Mouse (Mus musculus): ENCODE data around the gene Qrich2.

GRCm38 (mm10) chr11:116498596-116498995 is 32.6 kb upstream of the Qrich2 start:
- no peak for TF ChIP-seq ZC3H11A (IDR thresholded peaks at IDR 0.05; ENCODE audit: low read depth, low read length)
- no peak for TF ChIP-seq ETS1 (IDR thresholded peaks at IDR 0.05; ENCODE audit: low read depth, low read length)
- TF ChIP-seq USF1 (IDR thresholded peaks at IDR 0.05; ENCODE audit: low read depth, low read length): no peak
- TF ChIP-seq RCOR1 (IDR thresholded peaks at IDR 0.05; ENCODE audit: low read depth, low read length): no peak
- TF ChIP-seq MAFK (IDR thresholded peaks at IDR 0.05; ENCODE audit: borderline replicate concordance, low read depth, low read length): no peak
- TF ChIP-seq TAL1 (IDR thresholded peaks at IDR 0.05; ENCODE audit: low read length): no peak
- TF ChIP-seq POLR2A (IDR thresholded peaks at IDR 0.05; ENCODE audit: control insufficient read depth in 1 of 2, insufficient read depth in 1 of 2, low read depth in 1 of 2, low read length in 2 of 2, poor library complexity in 1 of 2): no peak
- no peak for TF ChIP-seq ELF1 (IDR thresholded peaks at IDR 0.05; ENCODE audit: low read depth, low read length)
- TF ChIP-seq CTCF (IDR thresholded peaks at IDR 0.05 in 2 of 3, conservative IDR thresholded peaks at IDR 0.05 in 1 of 3; ENCODE audit: control insufficient read depth in 1 of 3, insufficient read depth in 1 of 3, low read depth in 2 of 3, low read length in 3 of 3, poor library complexity in 1 of 3, severe bottlenecking in 1 of 3): no peak

Data from MEL (cell line).